Mouse (Mus musculus): Measurements from ENCODE around the gene Fer. TPM values are rescaled to one million over a fixed set of nuclear protein-coding genes. Genes with fewer than 3 reads are reported as not detected.

The Fer gene
- polyA plus RNA-seq, 1 experiment from 2014 or later: 37.9 TPM

- Histone ChIP-seq H3K4me2 (no peak overlapping the region), H3K9ac (no peak overlapping the region), H3K27me3 (no peaks in the 10 kb centered on the region), H3K4me1 (replicated peaks) (0 out of 2 replicates have a peak, but pooled peaks cover 6% of the 10 kb centered on the region), H3K4me3 (no peak overlapping the region), H3K9me3 (no peaks in the 10 kb centered on the region), H3K27ac (no peak overlapping the region), H3K36me3 (no peaks in the 10 kb centered on the region)
- WGBS: 49% methylated on average over 5 of the region's 5 CpGs
- ATAC-seq (ENCODE audit: low FRiP score): no peak
These were observed 320.3 kb downstream of the Fer start for GRCm38 (mm10) chr17:64183196-64183595.

Other genes starting within 250 kb of the Fer start
- 2.1 and 2.8 TPM in 2 replicates for gene A930002H24Rik, start 729 bp downstream of the Fer start, polyA plus RNA-seq (2015; fragmentation: Nextera tagmentation; extraction: Ambion mirVana)

Data from hindbrain, embryonic 13.5 days (tissue).